Mouse (Mus musculus): ENCODE results near the gene Gm20388. TPM values are rescaled to one million over a fixed set of nuclear protein-coding genes. Genes with fewer than 3 reads are reported as not detected.

Gm20388 gene
- total RNA-seq, 2 experiments from 2014 or later: 4.4 to 7.8 TPM

DNA sequence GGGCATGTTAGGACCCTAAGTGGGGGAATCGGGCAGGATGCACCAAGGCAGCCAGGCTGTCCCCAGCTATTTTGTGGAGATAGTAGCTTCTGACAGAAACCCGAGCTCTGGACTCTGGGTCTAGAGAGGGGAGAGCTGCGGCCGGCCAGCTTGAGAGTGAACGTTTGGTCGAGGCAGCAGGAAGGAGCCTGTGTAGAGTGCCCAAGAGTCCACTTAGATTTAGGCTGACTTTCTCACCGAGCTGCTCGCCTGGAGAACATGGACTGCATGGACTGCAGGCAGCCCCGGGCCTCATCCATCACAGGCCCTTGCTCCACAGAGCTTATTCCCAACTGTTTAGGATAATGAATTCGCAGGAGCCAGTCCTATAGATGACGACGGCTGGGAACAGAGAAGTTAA lies 639.8 kb downstream of the Gm20388 start:
- DNase-seq (ENCODE audit: low spot score in 2 of 2): no peak

GRCm38 (mm10) chr8:120550937-120551676 lies 640.5 kb downstream of the Gm20388 start:
- DNase-seq (ENCODE audit: low spot score in 2 of 2): no peak

DNA sequence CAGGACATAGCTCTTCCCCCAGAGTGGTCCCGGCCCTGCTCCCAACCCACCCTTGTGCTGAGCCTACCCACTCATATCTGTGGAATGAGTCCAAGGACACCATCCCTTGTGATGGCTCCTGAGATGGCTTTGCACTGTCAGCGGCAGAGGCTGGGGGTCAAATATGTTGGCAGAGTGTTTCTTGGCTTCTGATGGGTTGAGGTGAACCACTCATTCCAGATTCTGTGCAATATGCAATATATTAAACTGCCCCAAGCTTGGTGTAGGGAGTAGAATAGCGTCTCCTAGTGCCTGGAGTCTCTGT lies 641.0 kb downstream of the Gm20388 start:
- no peak for DNase-seq (ENCODE audit: low spot score in 2 of 2)

- no peak for DNase-seq (ENCODE audit: low spot score in 2 of 2)
Observed at GRCm38 (mm10) chr8:120552509-120552908, 641.9 kb downstream of the Gm20388 start.

DNA sequence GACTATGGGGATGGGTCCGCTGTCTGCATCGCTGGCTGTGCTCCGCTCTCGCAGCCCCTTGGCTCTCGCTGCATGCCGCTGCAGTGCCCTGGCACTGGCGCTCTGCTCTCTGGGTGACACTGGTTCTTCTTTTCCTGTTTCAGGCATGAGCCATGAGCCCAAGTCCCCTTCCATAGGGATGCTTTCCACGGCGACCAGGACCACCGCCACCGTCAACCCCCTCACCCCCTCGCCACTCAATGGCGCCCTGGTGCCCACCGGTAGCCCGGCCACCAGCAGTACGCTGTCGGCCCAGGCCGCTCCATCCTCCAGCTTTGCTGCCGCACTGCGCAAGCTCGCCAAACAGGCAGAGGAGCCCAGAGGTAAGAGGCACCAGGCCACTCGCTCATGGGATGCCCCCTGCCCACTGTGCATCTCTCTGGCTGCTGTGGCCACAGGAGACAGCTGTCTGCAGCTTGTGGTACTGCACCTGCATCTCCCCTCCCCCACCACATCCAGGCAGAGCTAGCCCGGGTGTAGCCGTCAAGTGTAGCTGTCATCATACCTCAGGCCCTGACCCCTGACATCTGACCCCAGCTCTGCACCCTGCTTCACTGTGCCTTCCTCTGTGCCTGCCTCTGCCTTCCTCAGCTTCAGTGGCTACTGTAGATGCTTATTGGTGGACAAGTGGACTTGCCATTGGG lies 642.9 kb downstream of the Gm20388 start:
- DNase-seq (ENCODE audit: low spot score in 2 of 2): no peak

GRCm38 (mm10) chr8:120554466-120555039 lies 643.9 kb downstream of the Gm20388 start:
- no peak for DNase-seq (ENCODE audit: low spot score in 2 of 2)

GRCm38 (mm10) chr8:120556198-120556892 lies 645.7 kb downstream of the Gm20388 start:
- no peak for DNase-seq (ENCODE audit: low spot score in 2 of 2)

- peak; percentile 73 to 85 for DNase-seq (ENCODE audit: low spot score in 2 of 2)
Observed at GRCm38 (mm10) chr8:120557170-120557965, 646.7 kb downstream of the Gm20388 start.

- DNase-seq (ENCODE audit: low spot score in 2 of 2): no peak
Observed at GRCm38 (mm10) chr8:120558162-120558561, 647.5 kb downstream of the Gm20388 start.

GRCm38 (mm10) chr8:120559654-120560053 lies 649.0 kb downstream of the Gm20388 start:
- DNase-seq (ENCODE audit: low spot score in 2 of 2): no peak

DNA sequence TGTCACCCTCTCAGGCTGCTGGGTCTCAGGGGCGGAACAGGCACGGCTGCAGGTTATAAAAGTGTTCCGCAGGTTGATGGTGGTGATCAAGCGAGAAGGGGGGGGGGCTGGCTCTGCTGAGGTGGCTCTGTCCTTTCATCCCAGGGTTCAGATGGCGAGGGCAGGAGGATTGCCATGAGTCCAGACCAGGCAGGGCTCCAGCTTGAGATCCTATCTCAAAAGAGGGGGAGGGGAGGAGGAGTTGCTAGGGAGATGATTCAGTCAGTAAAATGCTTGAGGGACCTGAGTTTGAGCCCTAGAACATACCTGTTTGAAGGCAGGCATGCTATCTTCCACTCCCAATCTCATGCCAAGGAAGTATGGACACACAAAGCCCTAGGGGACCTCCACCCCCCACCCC lies 649.9 kb downstream of the Gm20388 start:
- DNase-seq (ENCODE audit: low spot score in 2 of 2): no peak

DNA sequence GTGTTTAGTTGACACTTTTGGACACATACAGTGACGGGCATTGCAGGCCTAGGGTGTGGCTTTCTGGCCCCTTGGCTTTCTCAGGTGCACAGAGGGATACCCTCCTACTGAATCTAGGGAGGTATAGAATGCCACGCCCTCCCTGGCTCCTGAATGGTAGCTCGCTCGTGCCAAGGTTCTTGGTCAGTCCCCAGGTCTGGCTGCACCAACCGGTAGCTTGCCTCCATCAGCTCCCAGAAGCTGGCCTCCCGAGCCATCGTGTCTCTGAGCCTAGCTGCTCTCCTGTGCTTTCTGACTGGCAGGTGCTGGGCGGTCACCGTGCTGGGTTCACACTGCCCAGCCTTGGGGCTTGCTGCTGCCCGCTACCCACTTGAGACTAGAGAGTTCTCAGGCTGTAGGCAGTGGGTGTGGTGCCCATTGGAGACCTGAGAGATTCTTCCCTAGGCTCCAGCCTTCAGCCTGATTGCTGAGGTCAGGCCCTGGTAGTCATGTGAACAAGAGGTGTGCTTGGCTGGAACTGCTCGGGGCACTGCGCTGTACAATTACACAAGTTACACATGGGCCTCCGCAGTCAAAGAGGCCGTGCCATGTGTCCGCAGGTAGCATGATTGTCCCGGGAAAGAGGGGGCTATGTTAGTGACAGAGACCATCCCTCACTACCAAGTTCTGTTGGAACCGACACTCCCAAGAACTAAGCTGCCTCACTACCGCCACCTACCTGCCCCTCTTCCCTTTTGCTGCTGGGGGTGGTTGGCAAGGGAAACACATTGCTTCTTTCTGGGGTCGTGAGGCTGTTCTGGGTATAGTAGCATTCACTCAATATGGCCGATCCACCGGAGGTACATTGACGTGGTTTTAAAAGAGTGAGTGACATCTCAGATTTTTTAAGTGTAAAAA lies 651.1 kb downstream of the Gm20388 start:
- DNase-seq (ENCODE audit: low spot score in 2 of 2): peak in 1 of 2 experiments; percentile 41

DNA sequence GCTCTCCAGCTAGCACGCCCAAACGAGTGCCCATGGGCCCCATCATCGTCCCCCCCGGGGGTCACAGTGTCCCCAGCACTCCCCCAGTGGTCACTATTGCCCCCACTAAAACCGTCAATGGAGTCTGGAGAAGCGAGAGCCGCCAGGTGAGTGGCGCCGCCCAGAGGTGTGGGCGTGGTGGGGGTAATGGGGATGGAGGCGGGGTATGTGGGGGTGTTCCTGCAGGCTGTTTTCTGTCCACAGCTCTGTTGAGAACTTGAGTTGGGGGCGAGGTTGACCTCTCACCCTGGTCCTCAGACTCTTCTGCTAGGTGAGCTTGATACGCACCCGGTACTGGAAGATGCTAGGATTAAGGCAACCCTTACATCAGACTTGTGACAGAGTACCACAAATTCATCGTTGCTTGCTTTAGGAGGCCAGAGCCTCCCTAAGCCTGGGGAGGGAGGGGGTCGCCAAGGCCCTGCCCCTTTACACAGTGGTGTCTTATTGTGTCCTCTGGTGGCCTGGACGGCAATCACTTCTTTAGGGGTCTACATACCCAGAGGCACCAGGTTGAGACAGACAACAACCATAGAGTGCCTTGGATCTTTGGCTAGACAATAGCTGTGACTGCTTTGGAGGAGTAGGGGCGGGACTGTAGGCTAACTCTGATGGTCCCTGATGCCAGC lies 652.2 kb downstream of the Gm20388 start:
- DNase-seq (ENCODE audit: low spot score in 2 of 2): no peak

GRCm38 (mm10) chr8:120563348-120563724 lies 652.7 kb downstream of the Gm20388 start:
- no peak for DNase-seq (ENCODE audit: low spot score in 2 of 2)

GRCm38 (mm10) chr8:120563851-120564837 lies 653.5 kb downstream of the Gm20388 start:
- DNase-seq (ENCODE audit: low spot score in 2 of 2): peak; percentile 60 to 72

DNA sequence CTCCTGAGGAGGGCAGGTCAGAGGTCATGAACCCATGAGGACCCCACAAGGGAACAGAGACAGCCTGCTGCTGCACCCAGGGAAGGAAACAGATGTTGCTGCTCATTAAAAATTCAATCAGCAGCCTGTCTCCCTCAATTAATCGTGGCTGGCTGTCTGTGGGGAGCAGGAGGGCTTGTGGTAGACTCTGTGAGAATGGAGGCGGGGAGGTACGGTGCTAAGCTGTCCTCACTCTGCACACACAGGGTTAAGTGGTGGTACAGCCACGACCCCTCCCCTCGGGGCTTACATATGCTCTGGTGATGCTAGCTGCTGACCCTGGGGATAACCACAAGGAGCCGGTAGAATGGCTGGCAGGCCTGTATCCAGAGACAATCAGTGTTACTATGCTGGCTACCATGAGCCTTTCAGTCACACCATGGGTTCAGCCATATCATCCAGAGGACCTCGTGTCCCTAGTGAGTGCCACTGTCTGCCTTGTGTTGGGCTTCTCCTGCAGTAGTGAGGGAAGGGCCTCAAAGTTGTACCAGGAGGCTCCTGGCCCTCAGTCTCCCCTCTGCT lies 654.6 kb downstream of the Gm20388 start:
- DNase-seq (ENCODE audit: low spot score in 2 of 2): no peak

- no peak for DNase-seq (ENCODE audit: low spot score in 2 of 2)
Observed at GRCm38 (mm10) chr8:120566681-120567080, 656.0 kb downstream of the Gm20388 start.

GRCm38 (mm10) chr8:120567731-120568130 lies 657.1 kb downstream of the Gm20388 start:
- DNase-seq (ENCODE audit: low spot score in 2 of 2): no peak
